Mouse (Mus musculus): Measurements from ENCODE around the gene Entpd1. TPM values are rescaled to one million over a fixed set of nuclear protein-coding genes. Genes with fewer than 3 reads are reported as not detected.

Entpd1 gene
- polyA plus RNA-seq, 1 experiment from 2014 or later, result 10.4 TPM

GRCm38 (mm10) chr19:40678532-40679307 lies 66.6 kb downstream of the Entpd1 start:
- H3K36me3 ChIP-seq, result no peaks in the 10 kb centered on the region
- H3K4me1 ChIP-seq, result no peaks in the 10 kb centered on the region
- no peak overlapping the region for H3K4me3 ChIP-seq
- no peaks in the 10 kb centered on the region for H3K27me3 ChIP-seq (replicated peaks)
- ATAC-seq (ENCODE audit: low FRiP score, low read depth), result no peak
- H3K9ac ChIP-seq, result no peak overlapping the region
- no peak overlapping the region for H3K27ac ChIP-seq
- 70% methylated on average over 17 of the region's 17 CpGs for WGBS
- no peak overlapping the region for H3K4me2 ChIP-seq (replicated peaks)
- no peaks in the 10 kb centered on the region for H3K9me3 ChIP-seq

GRCm38 (mm10) chr19:40679632-40680031 lies 67.5 kb downstream of the Entpd1 start:
- no peak overlapping the region for H3K4me3 ChIP-seq
- H3K36me3 ChIP-seq, result no peaks in the 10 kb centered on the region
- H3K4me2 ChIP-seq (replicated peaks), result no peak overlapping the region
- no peak overlapping the region for H3K9ac ChIP-seq
- H3K9me3 ChIP-seq, result no peaks in the 10 kb centered on the region
- no peak for ATAC-seq (ENCODE audit: low FRiP score, low read depth)
- no peak overlapping the region for H3K27ac ChIP-seq
- H3K4me1 ChIP-seq, result no peaks in the 10 kb centered on the region
- H3K27me3 ChIP-seq (replicated peaks), result no peaks in the 10 kb centered on the region
- WGBS, result 94% methylated on average over 3 of the region's 3 CpGs

GRCm38 (mm10) chr19:40684124-40684523 lies 72.0 kb downstream of the Entpd1 start:
- Histone ChIP-seq H3K9me3 (no peaks in the 10 kb centered on the region), H3K27ac (no peak overlapping the region), H3K27me3 (replicated peaks) (no peaks in the 10 kb centered on the region), H3K4me1 (no peaks in the 10 kb centered on the region), H3K4me3 (no peak overlapping the region), H3K9ac (no peak overlapping the region), H3K36me3 (no peaks in the 10 kb centered on the region), H3K4me2 (replicated peaks) (no peak overlapping the region)
- no peak for ATAC-seq (ENCODE audit: low FRiP score, low read depth)
- WGBS, result 83% methylated on average over 1 of the region's 1 CpGs

GRCm38 (mm10) chr19:40684566-40684965 lies 72.4 kb downstream of the Entpd1 start:
- Histone ChIP-seq H3K9ac (no peak overlapping the region), H3K27me3 (replicated peaks) (no peaks in the 10 kb centered on the region), H3K4me3 (no peak overlapping the region), H3K4me2 (replicated peaks) (no peak overlapping the region), H3K9me3 (no peaks in the 10 kb centered on the region), H3K4me1 (no peaks in the 10 kb centered on the region), H3K27ac (no peak overlapping the region), H3K36me3 (no peaks in the 10 kb centered on the region)
- WGBS, result 93% methylated on average over 7 of the region's 7 CpGs
- no peak for ATAC-seq (ENCODE audit: low FRiP score, low read depth)

- no peak overlapping the region for H3K27ac ChIP-seq
- no peaks in the 10 kb centered on the region for H3K36me3 ChIP-seq
- no peak overlapping the region for H3K4me3 ChIP-seq
- H3K4me2 ChIP-seq (replicated peaks), result no peak overlapping the region
- no peaks in the 10 kb centered on the region for H3K9me3 ChIP-seq
- H3K9ac ChIP-seq, result no peak overlapping the region
- H3K4me1 ChIP-seq, result no peaks in the 10 kb centered on the region
- WGBS, result 84% methylated on average over 4 of the region's 4 CpGs
- no peaks in the 10 kb centered on the region for H3K27me3 ChIP-seq (replicated peaks)
- ATAC-seq (ENCODE audit: low FRiP score, low read depth), result no peak
Measured at GRCm38 (mm10) chr19:40687291-40687927, 75.2 kb downstream of the Entpd1 start.

GRCm38 (mm10) chr19:40693201-40693600 lies 81.0 kb downstream of the Entpd1 start:
- WGBS, result 90% methylated on average over 7 of the region's 7 CpGs

GRCm38 (mm10) chr19:40696116-40696515 lies 84.0 kb downstream of the Entpd1 start:
- no peaks in the 10 kb centered on the region for H3K36me3 ChIP-seq
- no peaks in the 10 kb centered on the region for H3K27me3 ChIP-seq (replicated peaks)
- no peak for ATAC-seq (ENCODE audit: low FRiP score, low read depth)
- 92% methylated on average over 6 of the region's 6 CpGs for whole genome bisulfite sequencing
- no peak overlapping the region for H3K27ac ChIP-seq
- no peak overlapping the region for H3K9ac ChIP-seq
- H3K9me3 ChIP-seq, result no peaks in the 10 kb centered on the region
- H3K4me3 ChIP-seq, result no peak overlapping the region
- H3K4me1 ChIP-seq, result no peaks in the 10 kb centered on the region
- no peak overlapping the region for H3K4me2 ChIP-seq (replicated peaks)

More at GRCm38 (mm10) chr19:40693201-40693600, 81.0 kb downstream of the Entpd1 start:
- H3K4me3 ChIP-seq, result no peak overlapping the region
- no peak overlapping the region for H3K27ac ChIP-seq
- no peak for ATAC-seq (ENCODE audit: low FRiP score, low read depth)
- no peak overlapping the region for H3K4me2 ChIP-seq (replicated peaks)
- H3K9ac ChIP-seq, result no peak overlapping the region
- no peaks in the 10 kb centered on the region for H3K9me3 ChIP-seq
- no peaks in the 10 kb centered on the region for H3K4me1 ChIP-seq
- no peaks in the 10 kb centered on the region for H3K27me3 ChIP-seq (replicated peaks)
- no peaks in the 10 kb centered on the region for H3K36me3 ChIP-seq

- Histone ChIP-seq H3K27ac (no peak overlapping the region), H3K36me3 (no peaks in the 10 kb centered on the region), H3K4me1 (no peaks in the 10 kb centered on the region), H3K4me2 (replicated peaks) (no peak overlapping the region), H3K9me3 (no peaks in the 10 kb centered on the region), H3K4me3 (no peak overlapping the region), H3K27me3 (replicated peaks) (no peaks in the 10 kb centered on the region), H3K9ac (no peak overlapping the region)
- 75% methylated on average over 13 of the region's 13 CpGs for WGBS
- no peak for ATAC-seq (ENCODE audit: low FRiP score, low read depth)
Measured at GRCm38 (mm10) chr19:40698103-40698853, 86.1 kb downstream of the Entpd1 start.

GRCm38 (mm10) chr19:40699816-40700215 lies 87.7 kb downstream of the Entpd1 start:
- Histone ChIP-seq H3K27me3 (replicated peaks) (no peaks in the 10 kb centered on the region), H3K9ac (no peak overlapping the region), H3K27ac (no peak overlapping the region), H3K4me3 (no peak overlapping the region), H3K36me3 (no peaks in the 10 kb centered on the region), H3K4me2 (replicated peaks) (no peak overlapping the region), H3K4me1 (no peaks in the 10 kb centered on the region), H3K9me3 (no peaks in the 10 kb centered on the region)
- ATAC-seq (ENCODE audit: low FRiP score, low read depth), result no peak
- WGBS, result 51% methylated on average over 5 of the region's 5 CpGs

GRCm38 (mm10) chr19:40702406-40702805 lies 90.2 kb downstream of the Entpd1 start:
- H3K9ac ChIP-seq, result no peak overlapping the region
- 59% methylated on average over 4 of the region's 4 CpGs for WGBS
- no peaks in the 10 kb centered on the region for H3K36me3 ChIP-seq
- H3K4me1 ChIP-seq, result no peaks in the 10 kb centered on the region
- no peak overlapping the region for H3K27ac ChIP-seq
- no peak for ATAC-seq (ENCODE audit: low FRiP score, low read depth)
- no peak overlapping the region for H3K4me2 ChIP-seq (replicated peaks)
- H3K27me3 ChIP-seq (replicated peaks), result no peaks in the 10 kb centered on the region
- no peak overlapping the region for H3K4me3 ChIP-seq
- no peaks in the 10 kb centered on the region for H3K9me3 ChIP-seq

GRCm38 (mm10) chr19:40712889-40713628 lies 100.9 kb downstream of the Entpd1 start:
- Histone ChIP-seq H3K4me2 (replicated peaks) (no peak overlapping the region), H3K27ac (no peak overlapping the region), H3K27me3 (replicated peaks) (no peaks in the 10 kb centered on the region)

GRCm38 (mm10) chr19:40714700-40715099 lies 102.5 kb downstream of the Entpd1 start:
- WGBS, result 72% methylated on average over 5 of the region's 5 CpGs
- no peak overlapping the region for H3K27ac ChIP-seq

More at GRCm38 (mm10) chr19:40712889-40713628, 100.9 kb downstream of the Entpd1 start:
- Histone ChIP-seq H3K9me3 (no peaks in the 10 kb centered on the region), H3K4me1 (no peaks in the 10 kb centered on the region), H3K36me3 (no peaks in the 10 kb centered on the region), H3K4me3 (no peak overlapping the region), H3K9ac (no peak overlapping the region)
- ATAC-seq (ENCODE audit: low FRiP score, low read depth), result no peak
- 82% methylated on average over 16 of the region's 16 CpGs for WGBS

More at GRCm38 (mm10) chr19:40714700-40715099, 102.5 kb downstream of the Entpd1 start:
- ATAC-seq (ENCODE audit: low FRiP score, low read depth), result no peak
- no peaks in the 10 kb centered on the region for H3K36me3 ChIP-seq
- no peak overlapping the region for H3K4me3 ChIP-seq
- no peaks in the 10 kb centered on the region for H3K27me3 ChIP-seq (replicated peaks)
- H3K4me1 ChIP-seq, result no peaks in the 10 kb centered on the region
- no peak overlapping the region for H3K4me2 ChIP-seq (replicated peaks)
- H3K9ac ChIP-seq, result no peak overlapping the region
- H3K9me3 ChIP-seq, result no peaks in the 10 kb centered on the region
